Mouse (Mus musculus): ENCODE measurements at regions not wholly inside any gene's neighbourhood (a gene's known extent, or its start where the extent isn't known, plus 50 kb on each side); places are given as distances from the start of the nearest gene placed in this dataset.

DNA sequence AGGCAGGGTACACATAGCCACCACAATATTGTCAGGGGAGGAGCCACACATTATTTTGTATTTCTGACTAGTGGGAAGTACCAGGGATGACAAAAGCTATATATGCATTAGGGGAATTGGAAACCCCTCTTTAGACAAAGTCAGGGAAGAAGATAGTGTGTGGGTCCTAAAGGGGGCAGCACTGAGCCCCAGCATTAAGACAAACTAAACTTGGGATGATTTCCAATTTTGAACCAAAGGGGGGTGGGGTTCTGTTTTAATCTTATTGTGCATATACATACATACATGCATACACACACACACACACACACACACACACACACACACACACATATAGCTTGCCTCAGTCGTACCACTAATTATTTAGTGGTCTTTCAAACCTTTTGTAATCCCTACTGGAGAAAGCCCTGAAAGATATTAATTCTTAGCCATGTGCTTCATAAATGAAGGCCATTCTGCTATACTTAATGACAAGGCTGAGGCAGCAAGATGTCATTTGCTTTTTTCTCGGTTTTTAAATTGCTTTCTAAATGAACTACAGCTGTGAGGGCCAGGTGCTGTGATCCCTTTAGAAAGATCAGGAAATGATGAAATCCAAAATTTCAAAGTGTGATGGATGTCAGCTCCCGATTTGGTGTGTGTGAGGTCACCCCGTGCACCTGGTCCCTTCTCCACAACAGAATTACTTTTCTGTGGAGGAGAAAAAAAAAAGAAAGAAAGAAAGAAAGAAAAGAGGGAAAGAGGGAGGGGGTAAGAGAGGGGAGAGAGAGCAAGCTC, 523.5 kb downstream of the Rnf144a start:
- TF ChIP-seq CTCF (IDR thresholded peaks at IDR 0.05; ENCODE audit: low read depth), result peak; percentile 35; the same call in 1 of the 2 replicates
- TF ChIP-seq EP300 (optimal IDR thresholded peaks at IDR 0.05), result no peak

Measured in stomach, postnatal 0 days (tissue).